Mouse (Mus musculus): Measurements from ENCODE around the gene Cyp2j7. TPM values are rescaled to one million over a fixed set of nuclear protein-coding genes. Genes with fewer than 3 reads are reported as not detected.

The Cyp2j7 gene
- total RNA-seq (2023), result not detected

GRCm38 (mm10) chr4:96236559-96236958 is at the start of gene Cyp2j7:
Gene Cyp2j7, minus strand, starts transcription at chr4:96236659.

Other genes with a start within 250 kb of the Cyp2j7 start
- gene Cyp2j13, start 159.1 kb downstream of the Cyp2j7 start, total RNA-seq (2023), result not detected
- gene Cyp2j12, start 95.5 kb downstream of the Cyp2j7 start, total RNA-seq (2023), result not detected
- not detected for gene Cyp2j11, start 112.0 kb upstream of the Cyp2j7 start, total RNA-seq (2023)

All from CD8-positive naive resting alpha-beta T cell, adult 57 days (primary cell).